Mouse (Mus musculus): ENCODE results near the gene Stat3.

Gene Stat3

DNA sequence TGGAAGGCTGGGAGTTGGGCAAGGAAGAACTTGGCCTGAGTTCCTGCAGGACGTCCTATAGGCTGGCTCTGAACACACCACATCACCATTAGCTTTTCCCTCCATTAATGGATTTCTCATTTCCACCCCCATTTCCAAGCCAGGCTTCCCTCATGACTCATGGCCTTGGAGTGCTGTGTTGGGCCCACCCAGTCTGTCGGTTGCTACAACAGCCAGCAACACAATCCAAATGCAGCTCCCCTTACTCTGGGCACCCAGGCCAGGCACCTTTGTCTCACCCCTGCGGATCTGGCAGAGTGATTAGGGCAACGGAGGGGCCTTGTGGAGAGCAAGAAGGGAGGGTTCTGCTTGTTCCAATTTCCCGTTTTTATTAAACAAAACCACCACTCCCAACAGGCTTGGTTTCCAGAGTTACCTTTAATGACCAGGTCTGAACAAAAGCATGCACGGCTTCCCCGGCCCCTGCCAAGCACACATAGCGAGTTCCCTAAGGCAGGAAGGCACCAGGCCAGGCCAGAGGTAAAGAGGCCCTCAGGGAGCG, 23.1 kb upstream of the Stat3 start:
- no peak for DNase-seq

DNA sequence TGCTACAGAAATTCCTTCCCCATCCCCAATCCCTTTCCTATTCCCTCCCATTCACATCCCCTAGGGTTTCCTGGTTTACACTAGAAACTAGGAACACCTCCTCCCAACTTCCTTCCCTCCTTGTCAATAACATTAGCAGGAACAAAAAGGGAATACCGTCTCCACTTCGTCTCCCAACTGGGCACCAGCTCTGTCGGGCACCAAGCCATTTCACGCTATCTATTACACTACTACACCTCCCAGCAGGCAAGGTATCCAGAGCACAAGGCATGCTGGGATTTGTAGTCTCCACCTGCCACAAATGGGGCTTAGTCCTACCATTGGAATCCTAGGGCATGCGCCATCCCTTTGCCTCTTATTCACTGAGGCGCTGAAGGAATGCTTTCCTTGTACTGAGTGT, 21.2 kb upstream of the Stat3 start:
- peak; percentile 49 for DNase-seq

DNA sequence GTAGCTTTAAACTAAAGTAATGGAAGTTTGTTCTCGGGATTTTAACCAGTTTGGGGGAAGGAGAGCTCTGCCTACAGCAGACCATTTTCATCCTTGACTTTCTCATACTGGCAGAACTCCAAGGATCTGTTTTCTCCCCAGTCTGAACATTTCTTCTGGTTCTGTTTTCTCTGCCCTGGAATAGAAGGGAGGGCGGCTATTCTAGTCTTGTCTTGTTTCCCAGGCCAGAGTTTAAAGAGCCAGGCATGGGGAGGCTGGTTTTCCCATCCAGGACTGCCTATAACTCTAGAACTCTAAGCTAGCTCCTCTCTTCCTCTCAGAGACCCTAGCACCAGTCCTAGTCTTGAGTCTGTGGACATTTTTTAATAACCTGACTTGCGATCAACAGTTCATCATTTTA, 20.5 kb upstream of the Stat3 start:
- no peak for DNase-seq

DNA sequence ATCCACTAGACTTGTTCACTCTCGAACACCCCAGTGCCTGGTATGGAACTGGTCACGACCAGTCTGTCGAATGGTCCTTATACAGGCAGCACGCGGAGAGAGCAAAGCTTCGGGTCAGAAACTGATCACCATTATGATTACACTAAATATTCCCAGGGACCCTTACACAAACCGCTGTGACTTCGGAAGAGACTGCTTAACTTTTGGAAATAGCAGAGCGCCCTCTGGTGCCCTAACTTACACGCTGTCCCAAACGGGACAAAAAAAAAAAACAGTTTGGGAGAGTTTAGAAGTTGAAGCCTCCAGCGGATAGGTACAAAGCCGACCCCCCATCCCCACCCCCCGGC, 20.1 kb upstream of the Stat3 start:
- DNase-seq = peak; percentile 82

DNA sequence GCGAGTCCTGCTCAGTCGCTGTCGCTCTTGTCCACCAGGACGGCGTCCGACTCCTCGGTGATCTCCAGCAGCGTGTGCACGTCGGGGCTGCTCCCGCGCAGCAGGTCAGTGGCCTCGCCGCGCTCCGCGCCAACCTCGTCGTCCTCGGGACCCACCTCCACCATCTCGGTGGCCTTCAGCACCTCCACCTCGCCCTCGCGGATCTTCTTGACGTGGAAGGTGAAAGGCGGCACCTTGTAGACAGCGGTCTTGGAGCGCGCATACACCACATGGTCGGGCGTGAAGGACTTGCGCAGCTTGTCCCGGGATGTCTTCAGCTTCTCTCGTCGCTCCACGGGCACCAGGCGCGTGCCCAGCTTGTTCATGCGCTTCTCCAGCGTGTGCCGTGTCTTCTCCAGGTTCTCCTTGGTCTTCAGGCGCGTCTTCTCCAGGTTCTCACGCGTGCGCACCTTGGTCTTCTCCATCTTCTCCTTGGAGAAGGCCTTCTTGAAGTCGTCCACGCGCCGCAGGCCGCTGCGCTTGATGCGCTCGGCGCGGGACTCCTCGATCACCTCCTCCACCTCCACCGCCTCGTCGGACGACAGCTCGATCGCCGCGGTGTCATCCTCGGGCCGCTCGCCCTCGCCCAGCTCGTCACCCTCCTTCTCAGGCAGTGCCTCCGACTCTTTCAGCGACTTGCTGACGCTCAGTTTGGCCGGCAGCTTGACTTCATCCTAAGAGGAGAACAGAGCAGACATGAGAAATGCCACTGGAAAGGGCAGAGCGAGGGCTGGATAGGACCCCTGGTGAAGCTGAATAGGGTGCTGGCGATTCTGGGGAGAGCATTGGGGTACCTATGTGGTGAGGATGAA, 19.5 kb upstream of the Stat3 start:
- no peak for DNase-seq

DNA sequence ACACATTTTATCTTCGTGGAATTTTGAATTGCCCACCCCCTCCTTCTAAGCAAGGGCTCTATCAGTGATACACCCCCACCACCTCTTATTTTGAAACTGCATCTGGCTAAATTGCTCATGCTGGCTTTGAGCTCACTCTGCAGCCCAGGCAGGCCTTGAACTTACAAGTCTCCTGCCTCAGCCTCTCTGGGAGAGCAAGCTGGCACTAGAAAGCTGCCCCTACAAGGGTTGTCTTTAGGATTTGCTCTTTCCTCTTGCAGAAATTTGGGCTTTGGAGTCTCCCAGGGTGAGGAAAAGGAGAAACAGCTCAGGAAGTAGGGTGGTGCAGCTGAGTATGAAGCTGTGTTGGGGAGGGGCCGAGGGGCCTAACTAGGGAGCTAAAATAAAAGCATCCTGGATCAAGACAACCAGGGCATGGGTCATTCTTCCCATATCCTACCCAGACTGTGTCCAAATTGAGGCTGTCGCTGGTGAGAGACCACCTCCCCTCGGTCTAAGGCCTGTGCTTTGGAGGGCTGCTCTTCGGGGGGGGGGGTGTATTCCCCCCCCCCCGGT, 18.7 kb upstream of the Stat3 start:
- DNase-seq = no peak

DNA sequence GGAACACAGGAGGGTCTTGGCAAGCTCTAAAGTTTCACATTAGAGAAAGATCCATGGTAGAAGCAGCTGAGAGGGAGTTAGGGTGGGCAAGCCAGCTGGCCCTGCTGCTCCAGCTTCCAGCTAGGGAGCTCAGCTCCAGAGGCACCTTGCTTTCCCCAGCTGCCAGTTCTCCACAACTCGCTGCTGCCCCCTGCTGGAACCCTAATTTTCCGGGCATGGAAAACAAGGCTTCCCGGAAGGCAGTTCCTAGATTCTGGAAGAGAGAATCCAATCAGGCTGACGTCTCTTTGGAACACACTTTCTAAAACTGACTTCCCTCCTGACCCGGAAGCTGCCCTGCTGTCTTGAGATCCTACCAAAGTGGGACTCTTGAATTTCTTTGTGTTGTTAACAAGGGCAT, 17.9 kb upstream of the Stat3 start:
- DNase-seq = peak; percentile 99

DNA sequence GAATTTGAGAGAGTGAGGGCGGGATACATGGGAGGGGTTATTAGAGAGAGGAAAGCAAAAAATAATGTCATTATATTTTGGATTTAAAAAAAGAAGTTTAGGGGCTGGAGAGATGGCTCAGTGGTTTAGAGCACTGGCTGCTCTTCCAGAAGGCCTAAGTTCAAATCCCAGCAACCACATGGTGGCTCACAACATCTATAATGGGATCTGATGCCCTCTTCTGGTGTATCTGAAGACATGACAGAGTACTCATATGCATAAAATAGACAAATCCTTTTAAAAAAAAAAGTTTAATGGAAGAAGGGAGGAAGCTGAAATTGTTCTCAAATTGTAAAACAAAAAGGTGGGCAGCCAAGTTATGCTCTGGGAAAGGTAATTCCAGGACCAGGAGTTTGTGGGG, 10.2 kb upstream of the Stat3 start:
- DNase-seq = no peak

DNA sequence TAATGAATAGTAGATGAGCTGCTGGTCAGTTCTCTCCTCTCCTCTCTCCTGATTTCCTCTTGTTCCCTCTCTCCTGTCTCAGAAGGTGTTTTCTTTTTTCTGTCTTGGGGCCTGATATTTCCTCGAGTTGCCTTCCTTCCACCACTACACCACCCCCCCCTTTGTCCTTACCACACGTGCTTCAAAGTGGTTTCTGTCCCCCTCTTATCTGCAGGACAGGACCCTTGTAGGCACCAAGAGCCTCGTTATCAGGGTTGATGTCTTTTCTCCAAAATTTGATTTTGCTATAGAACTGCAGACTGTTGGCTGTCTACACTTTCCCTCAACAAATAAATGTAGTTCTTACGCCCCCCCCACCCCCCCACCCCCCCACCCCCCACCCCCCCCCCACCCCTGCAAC, 9.0 kb upstream of the Stat3 start:
- no peak for DNase-seq

DNA sequence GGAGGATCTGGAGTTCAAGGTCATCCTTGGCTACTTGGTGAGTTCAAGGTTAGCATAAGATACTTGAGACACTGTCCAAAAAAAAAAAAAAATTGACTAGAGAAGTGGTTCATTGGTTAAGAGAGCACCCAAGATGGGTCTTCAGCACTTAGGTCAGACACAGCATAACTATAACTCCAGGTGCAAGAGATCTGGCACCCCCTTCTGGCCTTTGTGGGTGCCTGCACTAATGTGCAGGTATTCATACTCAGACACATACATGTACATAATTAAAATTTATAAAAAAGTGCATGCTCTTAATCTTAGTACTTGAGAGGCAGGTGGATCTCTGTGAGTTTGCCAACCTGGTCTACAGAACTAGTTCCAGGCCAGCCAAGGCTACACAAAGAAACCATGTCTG, 8.2 kb upstream of the Stat3 start:
- no peak for DNase-seq

DNA sequence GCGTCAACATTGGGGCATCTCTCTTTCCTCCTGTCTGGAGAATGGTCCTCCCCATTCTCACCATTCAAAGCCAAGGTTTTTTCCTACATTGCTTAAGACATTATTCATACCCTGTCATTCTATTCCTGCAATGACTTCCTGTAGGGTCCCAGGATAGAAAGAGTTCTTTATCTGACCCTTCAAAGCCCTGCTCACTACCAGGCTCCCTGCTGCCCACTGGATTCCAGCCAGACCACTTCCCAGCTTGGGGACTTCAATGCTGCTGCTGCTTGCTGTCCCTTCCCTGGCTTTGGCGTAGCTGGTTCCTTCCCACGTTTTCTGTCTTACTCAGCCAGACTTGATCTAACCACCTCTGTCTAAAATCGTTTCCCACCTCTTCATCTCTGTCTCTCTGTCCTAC, 7.5 kb upstream of the Stat3 start:
- DNase-seq = no peak

DNA sequence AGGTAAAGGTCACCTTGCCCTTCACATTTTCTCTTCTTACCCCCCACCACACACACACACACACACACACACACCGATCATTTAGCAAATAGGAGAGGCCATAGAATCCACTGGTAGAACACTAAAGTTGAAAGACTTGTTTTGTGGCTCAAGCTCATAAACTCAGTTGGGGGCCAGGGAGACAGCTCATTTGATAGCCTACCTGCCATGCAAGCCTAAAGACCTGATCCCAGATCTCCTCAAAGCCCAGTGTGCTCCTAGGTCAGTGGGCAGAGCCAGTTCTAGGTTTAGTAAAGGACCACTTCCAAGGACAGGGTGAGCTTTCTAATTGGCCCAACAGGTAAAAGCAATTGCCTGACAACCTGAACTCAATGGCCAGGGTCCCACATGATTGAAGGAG, 3.0 kb upstream of the Stat3 start:
- DNase-seq = no peak

DNA sequence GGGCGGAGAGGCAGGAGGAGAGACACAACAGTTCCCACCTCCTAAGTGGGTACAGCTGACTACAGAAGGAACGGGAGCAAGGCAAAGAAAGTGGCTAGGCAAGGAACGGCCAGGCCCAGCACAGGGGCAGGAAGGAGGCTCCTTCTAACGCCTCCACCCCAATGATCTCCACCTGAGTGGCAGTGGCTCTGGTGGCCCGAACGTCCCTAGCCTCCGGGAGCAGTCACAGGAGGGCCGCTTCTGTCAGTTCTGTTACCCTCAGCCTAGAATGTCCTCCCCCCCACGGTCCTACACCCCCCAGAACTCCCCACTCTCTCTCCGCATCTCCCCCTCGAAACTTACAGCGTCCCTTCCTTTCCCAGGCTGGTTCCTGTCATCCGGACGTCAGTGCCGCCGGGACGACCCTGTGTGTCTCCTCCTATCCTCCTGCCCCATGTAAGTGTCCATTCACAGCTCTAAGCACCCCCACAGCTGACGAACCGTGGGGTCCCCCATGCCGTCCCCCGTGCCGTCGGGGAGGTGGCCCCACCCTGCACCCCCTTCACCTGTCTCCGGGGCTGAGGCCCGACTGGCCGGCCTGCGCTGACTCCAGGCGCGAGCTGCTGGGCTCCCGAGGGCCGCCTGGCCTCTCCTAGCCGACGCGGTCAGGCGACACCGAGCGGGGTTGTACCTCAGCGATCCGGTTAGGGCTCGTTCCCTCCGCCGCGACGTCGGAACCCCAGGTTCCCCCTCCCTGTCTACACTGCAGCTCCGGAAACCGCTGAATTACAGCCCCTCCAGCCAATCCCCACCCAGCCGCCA, 429 bp downstream of the Stat3 start:
- no peak for DNase-seq

DNA sequence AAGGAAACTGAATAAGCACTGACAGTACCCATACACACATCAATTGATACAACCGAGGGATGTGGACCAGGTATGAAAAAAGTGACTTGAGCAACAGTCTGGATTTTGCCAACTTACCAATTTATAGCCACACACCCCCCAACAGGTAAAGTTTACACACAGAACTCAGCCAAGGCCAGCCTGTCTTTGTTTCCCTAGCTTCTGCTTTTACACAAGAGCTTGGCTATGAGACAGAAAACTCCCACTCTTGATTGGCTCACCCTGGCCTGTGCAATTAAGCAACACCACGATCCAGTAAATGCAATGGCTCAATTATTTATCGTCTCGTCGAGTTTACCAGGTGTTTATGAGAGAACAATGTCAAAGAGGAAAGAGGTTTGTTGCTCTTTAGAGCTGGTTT, 1.2 kb downstream of the Stat3 start:
- no peak for DNase-seq

DNA sequence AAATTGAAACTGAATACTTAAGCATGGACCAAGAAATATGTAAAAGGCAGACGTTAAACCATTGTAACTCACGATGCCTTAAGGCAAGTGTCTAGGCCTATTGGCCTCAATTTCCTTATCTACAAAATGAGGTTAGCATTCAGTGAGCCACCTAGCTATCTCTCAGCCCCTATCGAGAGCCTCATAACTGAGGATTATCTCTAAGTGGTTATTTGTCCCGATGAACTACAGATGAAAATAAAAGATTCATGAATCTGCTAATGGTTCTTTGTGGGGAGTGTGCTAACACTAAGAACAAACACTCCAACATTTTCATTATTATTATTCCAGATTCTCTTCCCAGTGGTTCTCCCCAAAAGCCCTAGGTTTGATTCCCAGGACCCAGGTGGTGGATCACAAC, 2.0 kb downstream of the Stat3 start:
- no peak for DNase-seq

DNA sequence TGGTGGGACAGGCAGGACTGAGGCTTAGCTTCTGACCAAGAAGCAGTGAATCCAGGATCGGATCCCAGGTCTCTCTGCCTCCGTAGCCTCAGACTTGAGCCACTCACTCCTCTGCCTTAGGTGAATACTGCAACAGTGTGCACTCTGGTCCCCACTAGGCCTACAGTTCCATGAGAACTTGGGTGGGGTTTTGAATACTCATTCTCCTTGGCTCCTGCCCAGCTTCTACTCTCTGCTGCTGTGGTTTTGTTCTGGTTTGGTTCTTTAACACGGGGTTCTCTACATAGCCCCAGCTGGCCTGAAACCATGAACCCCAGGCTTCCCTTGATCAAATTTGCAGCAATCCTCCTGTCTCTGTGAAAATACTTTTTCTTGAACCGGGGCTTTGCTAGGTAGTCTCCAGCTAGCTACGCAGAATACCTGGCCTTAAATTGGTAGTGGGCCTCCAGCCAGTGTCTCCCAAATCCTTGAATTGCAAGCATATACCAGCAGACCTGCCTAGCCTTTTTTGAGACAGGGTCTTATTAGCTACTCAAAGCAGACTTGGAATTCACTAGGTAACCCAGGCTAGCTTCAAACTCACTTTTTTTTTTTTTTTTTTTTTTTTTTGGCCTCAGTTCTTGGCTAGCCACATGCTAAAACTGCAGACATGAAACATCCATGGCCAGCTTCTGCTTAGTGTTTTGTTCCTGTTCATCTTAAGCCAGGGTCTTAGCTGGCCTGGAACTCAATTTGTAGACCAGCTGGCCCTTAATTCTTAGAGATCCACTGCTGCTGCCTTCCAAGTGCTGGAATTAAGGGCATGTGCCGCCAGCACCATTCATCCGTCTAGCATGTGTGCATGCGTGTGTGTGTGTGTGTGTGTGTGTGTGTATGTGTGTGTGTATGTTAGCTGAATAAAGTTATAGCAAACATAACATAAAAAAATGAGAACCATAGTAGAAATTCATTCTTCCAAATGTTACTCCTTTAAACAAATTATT, 3.7 kb downstream of the Stat3 start:
- no peak for DNase-seq

DNA sequence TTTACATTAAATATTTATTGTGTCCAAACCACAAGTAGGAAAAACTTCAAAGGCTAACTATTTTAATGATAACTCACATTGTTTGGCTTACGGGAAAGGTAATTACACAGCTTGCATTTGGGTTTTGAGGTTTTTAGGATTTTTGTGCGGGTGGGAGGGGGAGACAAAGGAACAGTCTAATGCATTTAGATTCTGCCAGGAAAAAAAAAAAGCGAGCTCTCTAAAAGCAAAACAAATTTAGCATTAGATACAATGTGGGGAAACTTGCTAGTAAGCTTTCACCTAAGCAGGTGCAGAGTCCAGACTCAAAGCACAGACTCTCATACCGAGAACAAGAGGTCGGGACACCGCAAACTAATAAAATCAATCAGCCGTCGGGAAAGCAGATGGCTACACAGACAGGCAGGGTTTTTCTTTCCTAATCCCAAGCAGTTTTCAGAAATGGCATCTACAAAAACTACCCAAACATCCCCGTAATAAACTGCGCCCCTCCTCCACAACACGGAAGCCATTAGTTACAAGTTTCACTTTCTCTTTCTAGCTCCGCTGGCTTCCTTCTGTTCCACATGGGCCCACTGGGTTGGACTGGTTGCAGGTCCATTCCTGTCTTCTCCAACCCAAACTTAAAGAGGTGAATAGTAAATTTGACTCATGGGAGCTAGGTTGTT, 8.0 kb downstream of the Stat3 start:
- no peak for DNase-seq

DNA sequence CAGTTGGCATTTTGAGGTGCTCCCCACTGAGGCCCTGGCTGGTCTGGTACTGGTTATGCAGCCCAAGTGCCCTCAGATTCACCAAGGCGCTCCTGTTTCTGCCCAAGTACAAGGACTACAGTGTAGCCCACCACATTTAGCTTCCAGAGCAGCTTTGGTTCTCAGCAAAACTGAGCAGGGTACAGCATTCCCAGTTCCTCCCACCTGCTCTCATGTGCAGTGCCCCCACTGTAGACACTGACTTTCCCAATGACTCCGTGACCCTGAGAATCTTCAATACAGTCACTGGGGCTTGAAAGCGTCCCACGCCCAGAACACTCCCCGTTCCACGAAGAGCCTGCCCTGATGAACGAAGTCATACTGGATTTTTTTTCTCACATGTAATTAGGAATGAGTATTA, 8.7 kb downstream of the Stat3 start:
- DNase-seq = no peak

DNA sequence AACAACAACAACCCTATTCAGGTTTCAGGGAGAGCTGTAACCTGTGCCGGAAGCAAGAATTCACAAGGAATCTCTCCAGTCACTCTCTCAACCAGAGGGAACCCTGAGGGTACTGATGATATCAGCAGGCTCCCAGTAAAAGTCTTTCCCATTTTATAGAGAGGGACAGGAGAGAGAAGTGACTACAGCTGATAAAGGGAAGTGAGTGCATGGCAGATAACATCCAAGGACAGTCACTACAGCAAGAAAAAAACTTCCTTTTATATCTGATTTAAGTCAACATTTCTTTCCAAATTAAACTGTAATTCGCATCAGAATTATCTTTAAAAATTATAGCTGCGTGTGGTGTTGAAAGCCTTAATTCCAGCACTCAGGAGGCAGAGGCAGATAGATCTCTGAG, 12.0 kb downstream of the Stat3 start:
- no peak for DNase-seq

DNA sequence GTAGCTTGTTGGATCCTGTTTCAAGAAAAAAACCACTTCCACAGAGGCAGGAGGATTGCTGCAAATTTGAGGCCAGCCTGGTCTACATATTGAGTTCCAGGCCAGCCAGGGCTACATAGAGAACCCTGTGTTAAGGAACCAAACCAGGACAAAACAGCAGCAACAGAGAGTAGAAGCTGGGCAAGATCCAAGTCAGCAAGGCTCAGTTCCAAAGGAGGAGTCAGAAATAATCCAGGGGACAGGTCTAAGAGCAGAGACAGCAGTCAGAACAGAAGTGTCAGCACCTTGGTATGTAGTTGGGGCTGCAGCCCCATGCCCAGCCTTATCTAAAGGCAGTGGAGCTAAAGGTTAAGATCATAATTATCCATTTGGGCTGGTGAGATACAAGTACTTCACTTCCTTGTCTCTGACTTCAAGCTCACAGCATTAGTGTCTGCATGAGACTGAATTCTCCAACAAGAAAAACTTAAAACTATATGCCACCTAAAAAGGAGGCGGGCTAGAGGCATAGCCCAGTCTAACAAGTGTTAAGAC, 14.9 kb downstream of the Stat3 start:
- DNase-seq = no peak

DNA sequence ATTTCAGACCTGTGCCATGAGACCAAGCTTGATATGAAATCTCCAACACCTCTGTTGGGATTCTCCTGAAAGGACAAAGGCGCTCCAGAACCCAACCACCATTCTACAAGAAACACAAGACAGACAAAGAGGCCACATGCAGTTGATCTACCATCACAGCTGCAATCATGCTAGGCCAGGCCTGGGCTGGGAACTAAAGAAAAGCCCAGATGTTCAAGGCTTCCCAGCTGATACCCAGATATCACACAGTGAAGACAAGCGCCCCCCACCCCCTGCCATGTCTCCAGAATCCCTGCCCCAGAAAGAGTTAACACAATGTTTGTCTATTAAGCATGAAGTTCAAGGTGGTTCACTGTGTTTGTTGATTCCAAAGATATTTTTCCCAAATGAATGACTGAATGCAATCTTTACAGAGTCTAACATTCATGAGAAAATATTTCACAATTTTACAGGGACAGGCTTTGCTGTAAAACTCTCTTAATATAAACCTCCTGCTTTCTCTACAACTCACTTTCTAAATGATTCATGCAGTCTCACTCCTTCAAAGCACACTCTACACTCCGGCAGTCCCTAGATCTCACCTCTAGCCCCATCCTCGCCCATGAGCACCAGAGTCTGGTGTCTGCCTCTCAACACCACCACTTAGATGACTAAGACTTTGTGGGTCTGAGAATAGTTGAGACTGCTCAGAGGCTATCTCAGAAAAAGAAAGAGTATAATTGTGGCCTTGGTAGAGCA, 18.3 kb downstream of the Stat3 start:
- no peak for DNase-seq
